Mouse (Mus musculus) liver, embryonic 14.5 days (tissue): Measurements from ENCODE around the gene Creb5. TPM values are rescaled to one million over a fixed set of nuclear protein-coding genes. Genes with fewer than 3 reads are reported as not detected.

ENCODE experiments used
- ATAC-seq: fragments of 200-750 bp; cut with Nextera tagmentation; 2 replicates; pipeline ENCODE4 v1.8.0; 2017; ENCODE audit warnings: moderate number of reproducible peaks, mild to moderate bottlenecking, moderate library complexity; ENCODE audit not compliant: insufficient read depth
- DNase-seq, 3 experiments: peaks; one replicate each; pipeline ENCODE4 v3.0.0-alpha.2; 2012 to 2013; ENCODE audit warnings: low read depth in 3 of 3, low spot score in 3 of 3
- H3K27ac ChIP-seq: fragments of 300-500 bp; sonication (generic); 2 replicates; pipeline ENCODE4 v1.5.1; 2014; ENCODE audit warnings: moderate library complexity, mild to moderate bottlenecking, control low read depth, inconsistent platforms
- H3K27me3 ChIP-seq: fragments of 300-500 bp; sonication (generic); 2 replicates; pipeline ENCODE4 v1.6.1; 2014; ENCODE audit warnings: mild to moderate bottlenecking, low read length, moderate library complexity; ENCODE audit not compliant: control insufficient read depth, insufficient read depth
- H3K36me3 ChIP-seq: fragments of 300-500 bp; sonication (generic); replicated peaks from 2 replicates; pipeline ENCODE4 v1.6.1; 2014; ENCODE audit warnings: low read depth; ENCODE audit not compliant: control insufficient read depth, insufficient read depth
- H3K4me1 ChIP-seq, 2 experiments: fragments of 200-500 bp in 1 of 2; fragments of 300-500 bp in 1 of 2; sonication (generic) in 1 of 2; replicated peaks; 2 replicates each; pipeline ENCODE4 v1.6.1; 2012 to 2014; ENCODE audit warnings: antibody characterized with exemption in 1 of 2, inconsistent platforms in 1 of 2, low read length in 1 of 2; ENCODE audit not compliant: control insufficient read depth in 2 of 2, insufficient read depth in 2 of 2
- H3K4me2 ChIP-seq: fragments of 300-500 bp; sonication (generic); 2 replicates; pipeline ENCODE4 v1.6.1; 2014; ENCODE audit warnings: low read depth, mild to moderate bottlenecking, control low read depth, moderate library complexity
- H3K4me3 ChIP-seq, 2 experiments: fragments of 200-500 bp in 1 of 2; fragments of 300-500 bp in 1 of 2; sonication (generic) in 1 of 2; 2 replicates each; pipeline ENCODE4 v1.5.1; 2012 to 2014; ENCODE audit warnings: low read depth in 2 of 2, low read length in 2 of 2, mild to moderate bottlenecking in 2 of 2, control low read depth in 1 of 2, inconsistent platforms in 1 of 2, moderate library complexity in 1 of 2; ENCODE audit not compliant: insufficient read depth in 1 of 2
- H3K9ac ChIP-seq: fragments of 300-500 bp; sonication (generic); replicated peaks from 2 replicates; pipeline ENCODE4 v1.6.1; 2014; ENCODE audit warnings: mild to moderate bottlenecking, control low read depth, moderate library complexity
- H3K9me3 ChIP-seq: fragments of 300-500 bp; sonication (generic); 2 replicates; pipeline ENCODE4 v1.6.1; 2016; ENCODE audit warnings: low read length, mixed read lengths; ENCODE audit not compliant: control insufficient read depth
- CTCF ChIP-seq: IDR thresholded peaks from 2 replicates; pipeline ENCODE4 v1.5.1; 2016; ENCODE audit warnings: antibody characterized with exemption, low read depth, control low read depth
- EP300 ChIP-seq: IDR thresholded peaks from 2 replicates; pipeline ENCODE4 v1.6.1; 2016; ENCODE audit warnings: antibody characterized with exemption, low read depth
- WGBS: fragments of 180-500 bp; shearing (Covaris S2); extraction: QIAGEN DNeasy Blood & Tissue Kit; methylation state at CpG from one replicate; pipeline ENCODE4 v1.1.7; 2014; ENCODE audit not compliant: insufficient replicate concordance; 5-methylcytosine and 5-hydroxymethylcytosine counted together
- polyA plus RNA-seq, 2 experiments: library from polyadenylated mRNA; depleted of rRNA in 1 of 2; stranded (reverse) in 1 of 2; unstranded in 1 of 2; fragments of >200 nt; fragmentation: Nextera tagmentation in 1 of 2; extraction: Ambion mirVana in 1 of 2; gene quantifications; 2 replicates each; pipeline versions ENCODE4 v1.2.1 to v1.2.3; 2012 to 2014

Gene Creb5
- polyA plus RNA-seq, 2 experiments, result 0.04 to 0.06 TPM

GRCm38 (mm10) chr6:53421345-53421744 lies 134.3 kb downstream of the Creb5 start:
- TF ChIP-seq EP300, result no peak
- TF ChIP-seq CTCF, result no peak
- no peak overlapping the region for H3K4me3 ChIP-seq
- H3K4me1 ChIP-seq, result no peaks in the 10 kb centered on the region
- no peak overlapping the region for H3K4me2 ChIP-seq
- H3K9ac ChIP-seq, result no peak overlapping the region
- no peaks in the 10 kb centered on the region for H3K9me3 ChIP-seq
- H3K27ac ChIP-seq, result no peak overlapping the region
- H3K27me3 ChIP-seq, result no peaks in the 10 kb centered on the region
- WGBS, result 36% methylated on average over 2 of the region's 3 CpGs
- no peak for DNase-seq
- no peaks in the 10 kb centered on the region for H3K36me3 ChIP-seq
- no peak for ATAC-seq

- Histone ChIP-seq H3K27me3 (no peaks in the 10 kb centered on the region), H3K27ac (no peak overlapping the region), H3K9ac (no peak overlapping the region), H3K4me2 (no peak overlapping the region), H3K4me1 (no peaks in the 10 kb centered on the region), H3K36me3 (no peaks in the 10 kb centered on the region), H3K9me3 (no peaks in the 10 kb centered on the region), H3K4me3 (no peak overlapping the region)
- TF ChIP-seq CTCF (no peak), EP300 (no peak)
- no peak for ATAC-seq
- 62% methylated on average over 7 of the region's 7 CpGs for WGBS
- DNase-seq, result no peak
These were observed 142.3 kb downstream of the Creb5 start for GRCm38 (mm10) chr6:53429368-53429767.

GRCm38 (mm10) chr6:53429891-53430290 lies 142.8 kb downstream of the Creb5 start:
- no peak overlapping the region for H3K9ac ChIP-seq
- H3K27me3 ChIP-seq, result no peaks in the 10 kb centered on the region
- TF ChIP-seq CTCF, result no peak
- no peak for TF ChIP-seq EP300
- H3K4me2 ChIP-seq, result no peak overlapping the region
- no peaks in the 10 kb centered on the region for H3K36me3 ChIP-seq
- DNase-seq, result no peak
- ATAC-seq, result no peak
- 61% methylated on average over 4 of the region's 4 CpGs for WGBS
- no peak overlapping the region for H3K27ac ChIP-seq
- no peaks in the 10 kb centered on the region for H3K4me1 ChIP-seq
- H3K4me3 ChIP-seq, result no peak overlapping the region
- H3K9me3 ChIP-seq, result no peaks in the 10 kb centered on the region

DNA sequence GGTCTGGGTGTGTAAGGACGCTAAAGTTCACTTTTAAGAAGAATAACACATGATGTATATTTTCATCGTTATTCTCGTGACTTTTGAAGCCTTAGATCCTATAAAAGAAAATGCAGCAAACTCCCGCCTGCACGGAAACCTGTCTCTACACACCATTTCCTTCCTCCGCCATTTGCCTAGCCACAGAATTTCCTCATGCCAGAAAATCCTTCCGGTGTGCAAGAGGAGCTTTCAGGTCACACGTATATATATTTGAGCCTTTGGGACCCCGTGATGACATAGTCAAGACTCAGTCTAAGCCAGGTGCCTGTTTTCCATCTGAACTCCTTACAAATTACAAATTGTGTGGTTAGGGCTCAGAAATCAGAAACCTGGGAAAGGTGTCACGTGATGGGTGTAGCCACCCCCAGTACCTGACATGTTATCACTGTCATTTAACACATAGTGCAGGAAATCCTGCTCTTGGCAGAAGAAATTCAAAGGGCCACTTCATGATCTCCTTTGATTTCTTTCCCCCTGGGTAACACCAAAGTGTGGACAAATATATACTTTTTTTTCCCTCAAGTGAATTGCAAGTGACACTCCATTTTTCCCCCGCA lies 158.9 kb downstream of the Creb5 start:
- no peak overlapping the region for H3K27ac ChIP-seq
- no peak for ATAC-seq

DNA sequence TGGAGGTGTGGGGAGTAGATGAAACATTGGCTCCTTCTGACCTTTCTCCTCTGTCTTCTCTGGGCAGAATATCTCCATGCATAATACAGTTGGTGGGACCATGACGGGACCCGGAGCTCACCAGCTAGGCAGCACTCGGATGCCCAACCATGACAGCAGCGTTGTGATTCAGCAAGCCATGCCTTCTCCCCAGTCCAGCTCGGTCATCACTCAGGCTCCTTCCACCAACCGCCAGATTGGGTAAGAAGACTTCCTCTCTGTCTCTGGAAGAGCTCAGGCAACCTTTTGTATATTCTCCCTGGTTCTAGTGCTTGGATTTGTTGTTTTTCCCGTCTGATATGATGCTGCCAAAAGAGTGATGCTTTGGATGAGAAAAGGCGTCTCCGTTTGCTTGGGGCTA lies 160.4 kb downstream of the Creb5 start:
- ATAC-seq (no peak), DNase-seq (no peak)
- no peak overlapping the region for H3K4me3 ChIP-seq
- TF ChIP-seq EP300, result no peak
- no peak for TF ChIP-seq CTCF
- no peaks in the 10 kb centered on the region; a peak in 1 of 4 replicates for H3K4me1 ChIP-seq
- no peaks in the 10 kb centered on the region for H3K36me3 ChIP-seq
- no peak overlapping the region for H3K9ac ChIP-seq
- 55% methylated on average over 9 of the region's 9 CpGs for WGBS
- no peak overlapping the region for H3K27ac ChIP-seq
- H3K9me3 ChIP-seq, result no peaks in the 10 kb centered on the region
- H3K27me3 ChIP-seq, result no peaks in the 10 kb centered on the region
- H3K4me2 ChIP-seq, result no peak overlapping the region

More for the DNA sequence above, 158.9 kb downstream of the Creb5 start:
- Histone ChIP-seq H3K27me3 (no peaks in the 10 kb centered on the region), H3K36me3 (no peaks in the 10 kb centered on the region), H3K9ac (no peak overlapping the region), H3K4me3 (no peak overlapping the region), H3K4me1 (no peaks in the 10 kb centered on the region; a peak in 1 of 4 replicates), H3K4me2 (no peak overlapping the region), H3K9me3 (no peaks in the 10 kb centered on the region)
- 30% methylated on average over 11 of the region's 11 CpGs for WGBS
- no peak for DNase-seq
- TF ChIP-seq EP300 (no peak), CTCF (no peak)
